Mouse (Mus musculus) erythroblast, embryonic 14.5 days (primary cell): ENCODE data around the gene Tcp11l2. TPM values are rescaled to one million over a fixed set of nuclear protein-coding genes. Genes with fewer than 3 reads are reported as not detected.

Experiments
- H3K27me3 ChIP-seq: 2 replicates; pipeline ENCODE4 v1.6.1; 2012; ENCODE audit warnings: inconsistent platforms; ENCODE audit not compliant: control insufficient read depth
- H3K36me3 ChIP-seq: 2 replicates; pipeline ENCODE4 v1.6.1; 2012; ENCODE audit warnings: mild to moderate bottlenecking, inconsistent platforms; ENCODE audit not compliant: control insufficient read depth
- H3K4me1 ChIP-seq: 2 replicates; pipeline ENCODE4 v1.6.1; 2012; ENCODE audit warnings: inconsistent platforms; ENCODE audit not compliant: control insufficient read depth
- H3K4me3 ChIP-seq: replicated peaks from 2 replicates; pipeline ENCODE3; 2012; ENCODE audit warnings: moderate library complexity, mild to moderate bottlenecking, inconsistent platforms
- H3K9me3 ChIP-seq: 2 replicates; pipeline ENCODE4 v1.6.1; 2012; ENCODE audit warnings: low read length, inconsistent platforms, mixed read lengths; ENCODE audit not compliant: control insufficient read depth
- GATA1 ChIP-seq: IDR thresholded peaks from 2 replicates; pipeline ENCODE4 v1.6.1; 2012; ENCODE audit warnings: low read length, inconsistent platforms, mixed read lengths
- TAL1 ChIP-seq: IDR thresholded peaks from 3 replicates; pipeline ENCODE4 v1.6.1; 2012; ENCODE audit warnings: low read length, inconsistent platforms, mixed read lengths
- polyA plus RNA-seq: library from polyadenylated mRNA; stranded (reverse); fragments of >175 nt; gene quantifications from 2 replicates; pipeline ENCODE4 v1.2.3, GENCODE M21; 2012

The Tcp11l2 gene
- polyA plus RNA-seq, result 0.63 TPM in 2 replicates

GRCm38 (mm10) chr10:84576395-84577070 is at the start of gene Tcp11l2:
Gene Tcp11l2 (plus strand): TSS chr10:84576626.
- Histone ChIP-seq H3K36me3 (peaks cover 2% of the 10 kb centered on the region), H3K4me1 (peaks cover 74% of the 10 kb centered on the region), H3K9me3 (no peaks in the 10 kb centered on the region), H3K4me3 (peak within 1 kb of the TSS; percentile 86), H3K27me3 (peaks cover 23% of the 10 kb centered on the region)
- TF ChIP-seq TAL1, result no peak

GRCm38 (mm10) chr10:84527070-84527469 is 49.4 kb upstream of the Tcp11l2 start:
- TF ChIP-seq TAL1 (no peak), GATA1 (no peak)

GRCm38 (mm10) chr10:84527631-84528030 is 48.8 kb upstream of the Tcp11l2 start:
- peaks cover 23% of the 10 kb centered on the region for H3K27me3 ChIP-seq
- H3K4me1 ChIP-seq, result no peaks in the 10 kb centered on the region
- no peaks in the 10 kb centered on the region for H3K36me3 ChIP-seq
- no peaks in the 10 kb centered on the region for H3K9me3 ChIP-seq
- no peak overlapping the region for H3K4me3 ChIP-seq
- TF ChIP-seq GATA1 (no peak), TAL1 (no peak)

More at GRCm38 (mm10) chr10:84527070-84527469, 49.4 kb upstream of the Tcp11l2 start:
- H3K9me3 ChIP-seq, result no peaks in the 10 kb centered on the region
- no peak overlapping the region for H3K4me3 ChIP-seq
- H3K36me3 ChIP-seq, result no peaks in the 10 kb centered on the region
- H3K27me3 ChIP-seq, result peaks cover 18% of the 10 kb centered on the region
- H3K4me1 ChIP-seq, result no peaks in the 10 kb centered on the region

- Histone ChIP-seq H3K4me1 (peaks cover 6% of the 10 kb centered on the region), H3K36me3 (no peaks in the 10 kb centered on the region), H3K4me3 (no peak overlapping the region), H3K9me3 (peaks cover 8% of the 10 kb centered on the region; the same call in 1 of the 2 replicates), H3K27me3 (peaks cover 51% of the 10 kb centered on the region)
- TF ChIP-seq GATA1 (no peak), TAL1 (no peak)
These were observed 46.0 kb upstream of the Tcp11l2 start for GRCm38 (mm10) chr10:84530388-84530787.

- Histone ChIP-seq H3K4me1 (peaks cover 6% of the 10 kb centered on the region), H3K36me3 (no peaks in the 10 kb centered on the region), H3K27me3 (peaks cover 63% of the 10 kb centered on the region), H3K4me3 (no peak overlapping the region), H3K9me3 (peaks cover 8% of the 10 kb centered on the region; the same call in 1 of the 2 replicates)
- TF ChIP-seq TAL1 (no peak), GATA1 (no peak)
These were observed 44.9 kb upstream of the Tcp11l2 start for GRCm38 (mm10) chr10:84531576-84531975.

GRCm38 (mm10) chr10:84532191-84532889 is 44.1 kb upstream of the Tcp11l2 start:
- Histone ChIP-seq H3K9me3 (peaks cover 8% of the 10 kb centered on the region; the same call in 1 of the 2 replicates), H3K4me3 (no peak overlapping the region), H3K27me3 (peaks cover 70% of the 10 kb centered on the region), H3K4me1 (peaks cover 6% of the 10 kb centered on the region), H3K36me3 (no peaks in the 10 kb centered on the region)
- TF ChIP-seq GATA1 (no peak), TAL1 (no peak)

- Histone ChIP-seq H3K9me3 (peaks cover 8% of the 10 kb centered on the region; the same call in 1 of the 2 replicates), H3K27me3 (peaks cover 71% of the 10 kb centered on the region)
These were observed 43.2 kb upstream of the Tcp11l2 start for GRCm38 (mm10) chr10:84532911-84533882.

GRCm38 (mm10) chr10:84533912-84534671 is 42.3 kb upstream of the Tcp11l2 start, which contains the start of gene Ckap4:
Gene Ckap4 (minus strand): TSS chr10:84534062.
- Histone ChIP-seq H3K4me3 (peak within 1 kb of the TSS; percentile 54), H3K27me3 (peaks cover 71% of the 10 kb centered on the region), H3K4me1 (peaks cover 6% of the 10 kb centered on the region), H3K9me3 (peaks cover 8% of the 10 kb centered on the region; the same call in 1 of the 2 replicates), H3K36me3 (no peaks in the 10 kb centered on the region)
- TF ChIP-seq TAL1 (no peak), GATA1 (no peak)

More at GRCm38 (mm10) chr10:84532911-84533882, 43.2 kb upstream of the Tcp11l2 start:
- Histone ChIP-seq H3K4me3 (peak overlapping the region; percentile 54), H3K36me3 (no peaks in the 10 kb centered on the region), H3K4me1 (peaks cover 6% of the 10 kb centered on the region)
- TF ChIP-seq TAL1 (no peak), GATA1 (no peak)
